Mouse (Mus musculus) heart, postnatal 0 days (tissue): ENCODE results near the gene Rundc3a.

ENCODE experiments used
- CTCF ChIP-seq: IDR thresholded peaks from 2 replicates; pipeline ENCODE4 v1.5.1; 2016; ENCODE audit warnings: antibody characterized with exemption, control low read depth, low read depth
- EP300 ChIP-seq: IDR thresholded peaks from 2 replicates; pipeline ENCODE4 v1.6.1; 2016; ENCODE audit warnings: antibody characterized with exemption, low read depth

GRCm38 (mm10) chr11:102425555-102426316 lies 32.5 kb downstream of the Rundc3a start:
- TF ChIP-seq CTCF (no peak), EP300 (no peak)
